Mouse (Mus musculus): ENCODE data around the gene Slc25a43.

Slc25a43 gene

DNA sequence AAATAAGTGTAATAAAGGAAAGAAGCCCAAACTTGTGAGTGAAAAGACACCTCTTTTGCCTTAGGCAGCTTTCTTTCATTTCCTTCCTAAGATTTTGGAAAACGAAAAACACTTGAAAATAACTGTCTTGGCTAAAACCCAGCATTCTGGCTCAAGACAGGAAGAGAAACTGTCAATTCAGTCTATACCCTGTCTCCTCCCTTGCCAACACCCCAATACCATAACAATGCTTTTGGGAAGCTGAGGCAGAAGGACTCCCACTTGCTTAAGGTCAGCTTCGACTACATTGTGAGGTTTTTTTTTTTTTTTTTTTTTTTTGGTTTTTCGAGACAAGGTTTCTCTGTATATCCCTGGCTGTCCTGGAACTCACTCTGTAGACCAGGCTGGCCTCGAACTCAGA is 72.0 kb downstream of the Slc25a43 start:
- in situ Hi-C loops (cut with MboI; ENCODE audit: low pct_unique_long_range_greater_than_20kb in 1 of 2, low sequenced_read_pairs in 2 of 2, unreplicated experiment in 1 of 2): no loop called here

DNA sequence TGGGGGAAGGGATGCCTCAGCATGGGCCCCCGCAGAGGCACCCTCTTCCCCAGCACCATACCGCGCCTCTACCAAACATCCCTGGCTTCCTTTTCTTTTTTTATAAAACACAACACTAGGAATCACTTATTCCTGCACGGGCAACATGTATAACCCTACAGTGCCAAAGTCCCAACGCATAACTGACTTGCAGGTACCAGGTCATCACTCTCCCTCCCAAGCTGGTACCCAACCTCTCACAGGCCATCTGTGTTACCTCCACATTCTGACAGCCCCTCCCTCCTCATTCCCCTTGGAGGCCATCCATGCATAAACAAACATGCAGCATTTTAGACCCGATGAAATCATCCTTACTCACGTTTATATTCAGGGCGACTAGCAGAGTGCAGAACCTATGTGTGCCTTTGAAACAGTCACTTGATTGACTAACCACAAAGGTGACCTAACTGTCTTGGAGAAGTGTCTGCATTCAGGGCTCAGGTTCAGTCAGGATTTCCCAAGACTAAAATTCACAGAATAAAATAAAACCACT is 73.0 kb downstream of the Slc25a43 start:
- in situ Hi-C loops (cut with MboI; ENCODE audit: low pct_unique_long_range_greater_than_20kb in 1 of 2, low sequenced_read_pairs in 2 of 2, unreplicated experiment in 1 of 2): no loop called here

DNA sequence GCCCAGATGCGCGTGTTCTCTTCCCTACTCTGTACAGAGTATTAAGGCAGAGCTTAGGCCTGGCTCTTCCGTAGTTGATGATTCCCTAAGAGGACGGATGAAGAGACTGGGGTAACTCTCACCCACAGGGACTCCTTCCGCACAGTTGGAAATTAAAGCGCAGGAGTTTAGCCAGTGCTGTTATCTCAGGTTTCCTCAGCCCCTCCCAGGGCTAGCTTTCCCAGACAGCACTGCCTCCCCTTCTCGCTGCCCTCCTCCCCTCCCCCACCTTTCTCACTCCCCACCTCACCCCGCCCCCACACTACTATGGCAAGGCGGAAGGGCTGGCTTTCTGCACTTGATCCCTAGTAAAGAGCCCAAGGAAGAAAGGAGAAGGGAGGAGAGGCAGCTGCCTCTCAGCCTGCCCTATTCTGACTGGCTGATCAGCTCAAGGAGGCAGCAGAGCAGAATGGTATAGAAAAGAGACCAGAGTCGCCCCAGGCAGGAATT is 73.5 kb downstream of the Slc25a43 start:
- in situ Hi-C loops (cut with MboI; ENCODE audit: low pct_unique_long_range_greater_than_20kb in 1 of 2, low sequenced_read_pairs in 2 of 2, unreplicated experiment in 1 of 2): no loop called here

DNA sequence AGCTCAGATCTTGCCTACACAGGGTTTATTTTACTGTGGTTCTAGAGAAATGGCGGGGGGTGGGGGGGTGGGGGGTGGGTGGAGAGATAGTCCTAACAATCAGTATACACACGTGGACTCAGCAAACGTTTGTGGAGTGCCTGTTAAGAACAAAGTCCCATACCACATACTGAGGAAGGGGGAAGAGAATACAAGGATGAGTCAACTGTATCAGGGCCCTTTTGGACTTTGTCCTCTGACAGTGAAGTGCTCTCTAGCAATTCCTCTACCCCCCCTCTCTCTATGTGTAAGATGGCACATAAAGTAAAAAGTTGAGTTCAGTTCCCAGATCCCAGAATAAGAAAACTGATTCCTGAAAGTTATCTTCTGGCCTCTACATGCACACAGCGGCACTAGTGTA is 76.1 kb downstream of the Slc25a43 start:
- in situ Hi-C loops (cut with MboI; ENCODE audit: low pct_unique_long_range_greater_than_20kb in 1 of 2, low sequenced_read_pairs in 2 of 2, unreplicated experiment in 1 of 2): no loop called here

- in situ Hi-C loops (cut with MboI; ENCODE audit: low pct_unique_long_range_greater_than_20kb in 1 of 2, low sequenced_read_pairs in 2 of 2, unreplicated experiment in 1 of 2): loop anchor here (5.0 to 10.0 kb wide), 2 partner anchors 63 to 65 kb away; no protein-coding TSS in a partner anchor
These were observed 76.7 kb downstream of the Slc25a43 start for GRCm38 (mm10) chrX:36820201-36820600.

GRCm38 (mm10) chrX:36823932-36824711 is 80.7 kb downstream of the Slc25a43 start:
- in situ Hi-C loops (cut with MboI; ENCODE audit: low pct_unique_long_range_greater_than_20kb in 1 of 2, low sequenced_read_pairs in 2 of 2, unreplicated experiment in 1 of 2): loop anchor here (5.0 to 10.0 kb wide), 2 partner anchors 67 to 69 kb away; no protein-coding TSS in a partner anchor

GRCm38 (mm10) chrX:36825032-36825431 is 81.6 kb downstream of the Slc25a43 start:
- in situ Hi-C loops (cut with MboI; ENCODE audit: low pct_unique_long_range_greater_than_20kb in 1 of 2, low sequenced_read_pairs in 2 of 2, unreplicated experiment in 1 of 2): loop anchor here in 1 of 2 experiments (10.0 kb wide), 1 partner anchor 70 kb away; no protein-coding TSS in a partner anchor
